Mouse (Mus musculus) limb, embryonic 14.5 days (tissue): ENCODE data around the gene Iqcn. TPM values are rescaled to one million over a fixed set of nuclear protein-coding genes. Genes with fewer than 3 reads are reported as not detected.
A peak's percentile ranks its signal among the peaks of the same experiment; 100 is the strongest.

Source experiments
- ATAC-seq: fragments of 200-750 bp; cut with Nextera tagmentation; 2 replicates; pipeline ENCODE4 v1.8.0; 2017; ENCODE audit warnings: low read depth, moderate number of reproducible peaks, moderate TSS enrichment; ENCODE audit not compliant: low FRiP score
- DNase-seq: peaks from one replicate; pipeline ENCODE4 v3.0.0-alpha.2; 2015; ENCODE audit warnings: low spot score
- H3K27ac ChIP-seq: fragments of 300-500 bp; sonication (generic); replicated peaks from 2 replicates; pipeline ENCODE4 v1.5.1; 2014; ENCODE audit warnings: low read depth, mild to moderate bottlenecking, low read length, moderate library complexity, mixed read lengths
- H3K27me3 ChIP-seq: fragments of 300-500 bp; sonication (generic); 2 replicates; pipeline ENCODE4 v1.6.1; 2014; ENCODE audit warnings: low read length, mixed read lengths; ENCODE audit not compliant: control insufficient read depth, insufficient read depth
- H3K36me3 ChIP-seq: fragments of 300-500 bp; sonication (generic); 2 replicates; pipeline ENCODE4 v1.6.1; 2014; ENCODE audit warnings: mild to moderate bottlenecking, low read length, moderate library complexity, mixed read lengths; ENCODE audit not compliant: control insufficient read depth, insufficient read depth
- H3K4me1 ChIP-seq: fragments of 300-500 bp; sonication (generic); 2 replicates; pipeline ENCODE4 v1.6.1; 2014; ENCODE audit warnings: antibody characterized with exemption, low read length, mixed read lengths; ENCODE audit not compliant: control insufficient read depth, insufficient read depth
- H3K4me2 ChIP-seq: fragments of 300-500 bp; sonication (generic); replicated peaks from 2 replicates; pipeline ENCODE4 v1.6.1; 2014; ENCODE audit warnings: low read depth, mild to moderate bottlenecking, low read length, moderate library complexity; ENCODE audit not compliant: severe bottlenecking
- H3K4me3 ChIP-seq: fragments of 300-500 bp; sonication (generic); replicated peaks from 2 replicates; pipeline ENCODE4 v1.5.1; 2014; ENCODE audit warnings: low read length
- H3K9ac ChIP-seq: fragments of 300-500 bp; sonication (generic); 2 replicates; pipeline ENCODE4 v1.6.1; 2014; ENCODE audit warnings: mild to moderate bottlenecking, low read depth, low read length, moderate library complexity; ENCODE audit not compliant: severe bottlenecking
- H3K9me3 ChIP-seq: fragments of 300-500 bp; sonication (generic); 2 replicates; pipeline ENCODE4 v1.6.1; 2016; ENCODE audit warnings: low read length; ENCODE audit not compliant: control insufficient read depth
- POLR2A ChIP-seq: fragments of 200-500 bp; IDR thresholded peaks from 2 replicates; pipeline ENCODE4 v1.8.0; 2012; ENCODE audit warnings: inconsistent platforms, mild to moderate bottlenecking, moderate library complexity, borderline replicate concordance; ENCODE audit not compliant: insufficient read depth, insufficient read length; ENCODE audit errors: extremely low read depth
- WGBS: fragments of 180-500 bp; shearing (Covaris S2); extraction: QIAGEN DNeasy Blood & Tissue Kit; methylation state at CpG from one replicate; pipeline ENCODE4 v1.1.7; 2014; 5-methylcytosine and 5-hydroxymethylcytosine counted together
- polyA plus RNA-seq, 2 experiments: library from polyadenylated mRNA; depleted of rRNA in 1 of 2; stranded (reverse) in 1 of 2; unstranded in 1 of 2; fragments of >200 nt; fragmentation: Nextera tagmentation in 1 of 2; extraction: Ambion mirVana in 1 of 2; gene quantifications; 2 replicates each; pipeline versions ENCODE4 v1.2.1 to v1.2.3; 2012 to 2014

Iqcn gene
- polyA plus RNA-seq, 2 experiments, result 0.04 to 0.10 TPM

GRCm38 (mm10) chr8:70700555-70700922 lies 2.7 kb upstream of the Iqcn start:
- DNase-seq (peak; percentile 96), ATAC-seq (peak; percentile 7; the same call in 1 of the 2 replicates)
- Histone ChIP-seq H3K4me3 (peak overlapping the region; percentile 98), H3K9me3 (no peaks in the 10 kb centered on the region), H3K27me3 (no peaks in the 10 kb centered on the region), H3K9ac (peak overlapping the region; percentile 99), H3K4me1 (peaks cover 32% of the 10 kb centered on the region), H3K27ac (peak overlapping the region; percentile 94), H3K36me3 (peaks cover 15% of the 10 kb centered on the region), H3K4me2 (peak overlapping the region; percentile 53)
- no peak for TF ChIP-seq POLR2A
- WGBS, result 0% methylated on average over 20 of the region's 20 CpGs

GRCm38 (mm10) chr8:70701048-70701981 lies 1.9 kb upstream of the Iqcn start:
- no peak for DNase-seq
- TF ChIP-seq POLR2A, result no peak
- peaks cover 15% of the 10 kb centered on the region for H3K36me3 ChIP-seq
- peaks cover 24% of the 10 kb centered on the region for H3K4me1 ChIP-seq
- H3K9ac ChIP-seq, result peak overlapping the region; percentile 99
- H3K4me3 ChIP-seq, result peak overlapping the region; percentile 98
- WGBS, result 56% methylated on average over 10 of the region's 10 CpGs
- H3K27me3 ChIP-seq, result no peaks in the 10 kb centered on the region
- peak overlapping the region; percentile 53 for H3K4me2 ChIP-seq
- peak overlapping the region; percentile 94; the same call in 1 of the 2 replicates for H3K27ac ChIP-seq
- ATAC-seq, result no peak
- H3K9me3 ChIP-seq, result no peaks in the 10 kb centered on the region

- Histone ChIP-seq H3K4me2 (no peak overlapping the region), H3K36me3 (peaks cover 15% of the 10 kb centered on the region), H3K9me3 (no peaks in the 10 kb centered on the region), H3K27ac (no peak overlapping the region), H3K4me3 (no peak overlapping the region), H3K27me3 (no peaks in the 10 kb centered on the region), H3K4me1 (peaks cover 15% of the 10 kb centered on the region), H3K9ac (no peak overlapping the region)
- 74% methylated on average over 2 of the region's 2 CpGs for WGBS
- TF ChIP-seq POLR2A, result no peak
- DNase-seq (no peak), ATAC-seq (no peak)
Observed at GRCm38 (mm10) chr8:70701982-70702841, 1.0 kb upstream of the Iqcn start.

- peaks cover 15% of the 10 kb centered on the region for H3K36me3 ChIP-seq
- no peak overlapping the region for H3K4me3 ChIP-seq
- ATAC-seq, result no peak
- no peak overlapping the region for H3K27ac ChIP-seq
- no peak for TF ChIP-seq POLR2A
- no peak overlapping the region for H3K9ac ChIP-seq
- H3K27me3 ChIP-seq, result no peaks in the 10 kb centered on the region
- no peaks in the 10 kb centered on the region for H3K9me3 ChIP-seq
- no peak for DNase-seq
- 62% methylated on average over 3 of the region's 3 CpGs for WGBS
- peaks cover 9% of the 10 kb centered on the region for H3K4me1 ChIP-seq
- no peak overlapping the region for H3K4me2 ChIP-seq
Observed at GRCm38 (mm10) chr8:70702842-70703182, 445 bp upstream of the Iqcn start.

- Histone ChIP-seq H3K9ac (no peak overlapping the region), H3K9me3 (no peaks in the 10 kb centered on the region), H3K4me2 (no peak overlapping the region), H3K36me3 (peaks cover 7% of the 10 kb centered on the region), H3K27ac (no peak overlapping the region), H3K27me3 (no peaks in the 10 kb centered on the region), H3K4me3 (no peak overlapping the region), H3K4me1 (no peaks in the 10 kb centered on the region)
- 89% methylated on average over 14 of the region's 14 CpGs for WGBS
- DNase-seq (no peak), ATAC-seq (no peak)
- TF ChIP-seq POLR2A, result no peak
Observed at GRCm38 (mm10) chr8:70708281-70708680, 5.0 kb downstream of the Iqcn start.
